In genomic region chr11:35458068-35458467, GRCm38 (mm10) we compare ENCODE assay signal across 20 mouse cellular contexts.
DNase-seq lines count a peak whose midpoint lies in the region; ATAC-seq and TF ChIP-seq lines count a peak whose summit lies in the region.
"Had no signal": no experiment of that assay in that cellular context is flagged by ENCODE, and none has a peak within 500 bp of the region (broad histone marks: within the 10 kb centered on the region; RNA-seq: fewer than 3 reads in every experiment).

No protein-coding gene starts in this region.

- peaks cover 50% of the 10 kb centered on the region for H3K4me1 ChIP-seq in hindbrain, embryonic 10.5 days (replicated peaks)
- no peaks in the 10 kb centered on the region for H3K4me1 ChIP-seq in hindbrain, postnatal 0 days (ENCODE audit: insufficient read depth, low read length)
- no peaks in the 10 kb centered on the region for H3K4me1 ChIP-seq in liver, postnatal 0 days (ENCODE audit: insufficient read depth)
- H3K4me1 ChIP-seq in liver, embryonic 12.5 days = no peaks in the 10 kb centered on the region

- peaks cover 65% of the 10 kb centered on the region for H3K27me3 ChIP-seq in hindbrain, embryonic 10.5 days (ENCODE audit: insufficient read depth, poor library complexity, severe bottlenecking)
- H3K27me3 ChIP-seq in hindbrain, postnatal 0 days (ENCODE audit: insufficient read depth, low read length) = peaks cover 6% of the 10 kb centered on the region; the same call in 1 of the 2 replicates
- no peaks in the 10 kb centered on the region for H3K27me3 ChIP-seq in liver, postnatal 0 days (ENCODE audit: insufficient read depth, low read length)
- 0 out of 2 replicates have a peak, but pooled peaks cover 13% of the 10 kb centered on the region for H3K27me3 ChIP-seq in liver, embryonic 12.5 days (replicated peaks)
- H3K27me3 ChIP-seq: embryonic facial prominence, embryonic 15.5 days had no signal

- no peak for TF ChIP-seq EP300 in liver, postnatal 0 days (IDR thresholded peaks at IDR 0.05; ENCODE audit: low read depth)

- intact Hi-C loops in gastrocnemius, postnatal 36 days (cut with DNase I) = no loop called here

- H3K27ac ChIP-seq in hindbrain, embryonic 10.5 days = 0 out of 2 replicates have a peak overlapping the region, but pooled peaks have one; percentile 45
- H3K27ac ChIP-seq in hindbrain, postnatal 0 days = no peak overlapping the region
- no peak overlapping the region for H3K27ac ChIP-seq in liver, postnatal 0 days (ENCODE audit: low read depth)
- no peak overlapping the region for H3K27ac ChIP-seq in liver, embryonic 12.5 days
- H3K27ac ChIP-seq: embryonic facial prominence, embryonic 13.5 days; embryonic facial prominence, embryonic 15.5 days; forebrain, embryonic 10.5 days; forebrain, embryonic 12.5 days had no signal

- H3K4me3 ChIP-seq in hindbrain, embryonic 10.5 days = no peak overlapping the region
- H3K4me3 ChIP-seq in hindbrain, postnatal 0 days (ENCODE audit: low read length) = no peak overlapping the region
- no peak overlapping the region for H3K4me3 ChIP-seq in liver, postnatal 0 days (ENCODE audit: low read depth, low read length)
- H3K4me3 ChIP-seq in liver, embryonic 12.5 days = no peak overlapping the region
- H3K4me3 ChIP-seq: embryonic facial prominence, embryonic 13.5 days; embryonic facial prominence, embryonic 15.5 days; erythroblast, embryonic 14.5 days; forebrain, embryonic 10.5 days; forebrain, embryonic 12.5 days had no signal

- WGBS in hindbrain, embryonic 10.5 days = 65% methylated on average over 2 of the region's 2 CpGs
- WGBS in hindbrain, postnatal 0 days = 68% methylated on average over 2 of the region's 2 CpGs
- WGBS in liver, postnatal 0 days (ENCODE audit: insufficient replicate concordance) = 53% methylated on average over 2 of the region's 2 CpGs
- 46% methylated on average over 2 of the region's 2 CpGs for WGBS in liver, embryonic 12.5 days (ENCODE audit: insufficient replicate concordance)

- no peak for TF ChIP-seq CTCF in hindbrain, postnatal 0 days (IDR thresholded peaks at IDR 0.05; ENCODE audit: low read depth)
- TF ChIP-seq CTCF in liver, postnatal 0 days (IDR thresholded peaks at IDR 0.05; ENCODE audit: low read depth) = no peak

- no peaks in the 10 kb centered on the region for H3K36me3 ChIP-seq in hindbrain, embryonic 10.5 days
- H3K36me3 ChIP-seq in hindbrain, postnatal 0 days (ENCODE audit: insufficient read depth, low read length) = no peaks in the 10 kb centered on the region
- no peaks in the 10 kb centered on the region for H3K36me3 ChIP-seq in liver, postnatal 0 days (replicated peaks; ENCODE audit: insufficient read depth, low read length)
- H3K36me3 ChIP-seq in liver, embryonic 12.5 days = no peaks in the 10 kb centered on the region
- H3K36me3 ChIP-seq: embryonic facial prominence, embryonic 13.5 days; embryonic facial prominence, embryonic 15.5 days; forebrain, embryonic 10.5 days; forebrain, embryonic 12.5 days had no signal

- H3K9ac ChIP-seq in hindbrain, postnatal 0 days (replicated peaks; ENCODE audit: low read length) = no peak overlapping the region
- H3K9ac ChIP-seq in liver, postnatal 0 days (replicated peaks) = no peak overlapping the region
- H3K9ac ChIP-seq in liver, embryonic 12.5 days = no peak overlapping the region
- H3K9ac ChIP-seq: embryonic facial prominence, embryonic 13.5 days; embryonic facial prominence, embryonic 15.5 days; forebrain, embryonic 12.5 days had no signal

- H3K9me3 ChIP-seq in hindbrain, embryonic 10.5 days = no peaks in the 10 kb centered on the region
- no peaks in the 10 kb centered on the region for H3K9me3 ChIP-seq in hindbrain, postnatal 0 days (ENCODE audit: low read length)
- H3K9me3 ChIP-seq in liver, postnatal 0 days (ENCODE audit: low read length) = no peaks in the 10 kb centered on the region
- no peaks in the 10 kb centered on the region for H3K9me3 ChIP-seq in liver, embryonic 12.5 days (replicated peaks)
- H3K9me3 ChIP-seq: embryonic facial prominence, embryonic 13.5 days; embryonic facial prominence, embryonic 15.5 days; forebrain, embryonic 10.5 days; forebrain, embryonic 12.5 days had no signal

- no peak for ATAC-seq in hindbrain, postnatal 0 days
- ATAC-seq in liver, postnatal 0 days = peak; percentile 60; the same call in 1 of the 2 replicates
- ATAC-seq in liver, embryonic 12.5 days = no peak
- ATAC-seq: forebrain, embryonic 14.5 days; forebrain, embryonic 16.5 days had no signal

- no peak overlapping the region for H3K4me2 ChIP-seq in hindbrain, postnatal 0 days (ENCODE audit: low read depth, low read length)
- H3K4me2 ChIP-seq in liver, postnatal 0 days (ENCODE audit: low read depth, low read length) = no peak overlapping the region
- H3K4me2 ChIP-seq in liver, embryonic 12.5 days = no peak overlapping the region
- H3K4me2 ChIP-seq: embryonic facial prominence, embryonic 13.5 days; embryonic facial prominence, embryonic 15.5 days; forebrain, embryonic 12.5 days had no signal

- no peak for DNase-seq in hindbrain, embryonic 10.5 days (ENCODE audit: low spot score)
- DNase-seq in hindbrain, postnatal 0 days (ENCODE audit: low spot score) = no peak
- peak; percentile 40 for DNase-seq in liver, postnatal 0 days
- DNase-seq in gastrocnemius, postnatal 36 days = no peak
- DNase-seq: adrenal gland, adult 2 months; adrenal gland, postnatal 10 days; adrenal gland, postnatal 25 days; cerebellum, adult 11 months; cerebellum, adult 18-20 months; cerebellum, adult 8-10 months; cerebellum, postnatal 36 days; embryo, embryonic 11 days had no signal
